Mouse (Mus musculus): ENCODE results near the gene 4933400A11Rik. TPM values are rescaled to one million over a fixed set of nuclear protein-coding genes. Genes with fewer than 3 reads are reported as not detected.

The 4933400A11Rik gene
- polyA plus RNA-seq (2012; rRNA removed; ENCODE audit: low replicate concordance), result not detected in 2 replicates

DNA sequence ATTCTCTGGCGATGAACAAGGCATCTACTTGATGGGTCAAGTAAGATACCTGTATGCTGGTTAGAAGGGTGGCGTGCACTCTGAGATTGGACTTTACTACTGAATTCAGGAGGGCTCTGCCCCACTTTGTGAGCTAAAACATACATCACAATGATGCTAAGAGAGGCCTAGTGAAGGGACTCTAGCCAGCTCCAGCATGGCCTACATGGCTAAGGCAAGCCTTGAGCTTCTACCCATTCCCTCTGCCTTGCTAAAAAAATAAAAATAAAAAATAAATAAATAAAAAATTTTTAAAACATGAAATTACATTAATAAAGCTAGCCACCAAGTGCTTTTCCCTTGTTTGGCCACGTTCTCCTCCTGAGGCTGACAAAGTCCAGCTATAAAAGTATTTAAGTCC is at the start of gene 4933400A11Rik:
Gene 4933400A11Rik, minus strand, starts transcription at position 101 of the 400 bp plus-strand sequence.

Other genes with a start within 250 kb of the 4933400A11Rik start
- 5.4 and 11.3 TPM in 2 replicates for gene Mid1, start 94.4 kb downstream of the 4933400A11Rik start, polyA plus RNA-seq (2012; rRNA removed; ENCODE audit: low replicate concordance)
- 100 and 450 TPM in 2 replicates for gene Gm21887, start 230.0 kb upstream of the 4933400A11Rik start, polyA plus RNA-seq (2012; rRNA removed; ENCODE audit: low replicate concordance)

Measured in subcutaneous adipose tissue, adult 2 months (tissue).